Mouse (Mus musculus): ENCODE data around the gene Dnajb3.

DNA sequence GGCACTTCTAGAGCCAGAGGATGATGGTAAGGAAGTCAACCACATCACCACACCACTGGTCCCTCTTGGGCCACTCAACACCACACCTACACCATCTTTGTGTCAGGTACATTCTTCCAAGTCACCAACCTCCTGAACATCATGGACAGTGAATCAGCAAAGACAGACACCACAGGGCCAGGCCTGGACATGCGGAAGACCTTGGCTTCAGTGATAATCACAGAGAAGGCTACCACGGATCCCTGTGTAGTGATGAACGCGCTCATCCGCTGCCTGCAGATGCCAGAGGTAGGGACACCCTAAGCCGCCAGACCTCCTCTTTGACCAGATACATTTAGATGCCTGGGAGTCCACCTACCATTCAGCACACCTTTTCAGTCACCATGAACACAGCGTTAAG lies 22.5 kb upstream of the Dnajb3 start:
- no peak for TF ChIP-seq CTCF (IDR thresholded peaks at IDR 0.05; ENCODE audit: insufficient read depth, low read length)
- TF ChIP-seq POLR2A (IDR thresholded peaks at IDR 0.05; ENCODE audit: borderline replicate concordance, extremely low read depth, low read depth, low read length): no peak

Measured in lung, adult 2 months (tissue).